Mouse (Mus musculus) forebrain, embryonic 12.5 days (tissue): ENCODE results near the gene Cfap46. TPM values are rescaled to one million over a fixed set of nuclear protein-coding genes. Genes with fewer than 3 reads are reported as not detected.

ENCODE experiments used
- ATAC-seq: fragments of 200-750 bp; cut with Nextera tagmentation; 2 replicates; pipeline ENCODE4 v1.8.0; 2017; ENCODE audit warnings: moderate TSS enrichment; ENCODE audit not compliant: low FRiP score
- H3K27ac ChIP-seq: fragments of 300-500 bp; sonication (generic); 2 replicates; pipeline ENCODE4 v1.5.1; 2016; ENCODE audit warnings: mild to moderate bottlenecking
- H3K27me3 ChIP-seq: fragments of 300-500 bp; sonication (generic); 2 replicates; pipeline ENCODE4 v1.6.1; 2016; ENCODE audit warnings: mild to moderate bottlenecking
- H3K36me3 ChIP-seq: fragments of 300-500 bp; sonication (generic); replicated peaks from 2 replicates; pipeline ENCODE4 v1.6.1; 2016; ENCODE audit warnings: mild to moderate bottlenecking
- H3K4me1 ChIP-seq: fragments of 300-500 bp; sonication (generic); 2 replicates; pipeline ENCODE4 v1.6.1; 2016
- H3K4me2 ChIP-seq: fragments of 300-500 bp; sonication (generic); 2 replicates; pipeline ENCODE4 v1.6.1; 2016; ENCODE audit warnings: mild to moderate bottlenecking, moderate library complexity
- H3K4me3 ChIP-seq: fragments of 300-500 bp; sonication (generic); replicated peaks from 2 replicates; pipeline ENCODE4 v1.5.1; 2016; ENCODE audit warnings: mild to moderate bottlenecking
- H3K9ac ChIP-seq: fragments of 300-500 bp; sonication (generic); 2 replicates; pipeline ENCODE4 v1.6.1; 2016; ENCODE audit warnings: mild to moderate bottlenecking
- H3K9me3 ChIP-seq: fragments of 300-500 bp; sonication (generic); 2 replicates; pipeline ENCODE4 v1.6.1; 2016
- WGBS: fragments of 180-500 bp; shearing (Covaris S2); methylation state at CpG from one replicate; pipeline ENCODE4 v1.1.7; 2016; 5-methylcytosine and 5-hydroxymethylcytosine counted together
- polyA plus RNA-seq: library from polyadenylated mRNA; unstranded; fragments of >200 nt; fragmentation: Nextera tagmentation; extraction: Ambion mirVana; gene quantifications from 2 replicates; pipeline ENCODE4 v1.2.1, GENCODE M21; 2016

The Cfap46 gene
- polyA plus RNA-seq, 1 experiment from 2014 or later: 0.57 TPM

- H3K4me2 ChIP-seq: no peak overlapping the region
- H3K27ac ChIP-seq: no peak overlapping the region
These were observed 117.6 kb downstream of the Cfap46 start for GRCm38 (mm10) chr7:139565998-139566397.

GRCm38 (mm10) chr7:139564161-139564560 lies 119.5 kb downstream of the Cfap46 start:
- H3K9ac ChIP-seq: no peak overlapping the region
- H3K4me3 ChIP-seq: no peak overlapping the region
- H3K4me2 ChIP-seq: no peak overlapping the region
- H3K4me1 ChIP-seq: peaks cover 7% of the 10 kb centered on the region; the same call in 1 of the 2 replicates
- no peak overlapping the region for H3K27ac ChIP-seq
- H3K9me3 ChIP-seq: no peaks in the 10 kb centered on the region
- no peaks in the 10 kb centered on the region for H3K36me3 ChIP-seq
- 94% methylated on average over 2 of the region's 2 CpGs for WGBS
- peaks cover 43% of the 10 kb centered on the region for H3K27me3 ChIP-seq
- ATAC-seq: no peak

More at GRCm38 (mm10) chr7:139565998-139566397, 117.6 kb downstream of the Cfap46 start:
- H3K27me3 ChIP-seq: peaks cover 29% of the 10 kb centered on the region
- H3K4me3 ChIP-seq: no peak overlapping the region
- no peaks in the 10 kb centered on the region for H3K9me3 ChIP-seq
- peaks cover 7% of the 10 kb centered on the region; the same call in 1 of the 2 replicates for H3K4me1 ChIP-seq
- no peak for ATAC-seq
- no peaks in the 10 kb centered on the region for H3K36me3 ChIP-seq
- 77% methylated on average over 6 of the region's 6 CpGs for WGBS
- H3K9ac ChIP-seq: no peak overlapping the region

DNA sequence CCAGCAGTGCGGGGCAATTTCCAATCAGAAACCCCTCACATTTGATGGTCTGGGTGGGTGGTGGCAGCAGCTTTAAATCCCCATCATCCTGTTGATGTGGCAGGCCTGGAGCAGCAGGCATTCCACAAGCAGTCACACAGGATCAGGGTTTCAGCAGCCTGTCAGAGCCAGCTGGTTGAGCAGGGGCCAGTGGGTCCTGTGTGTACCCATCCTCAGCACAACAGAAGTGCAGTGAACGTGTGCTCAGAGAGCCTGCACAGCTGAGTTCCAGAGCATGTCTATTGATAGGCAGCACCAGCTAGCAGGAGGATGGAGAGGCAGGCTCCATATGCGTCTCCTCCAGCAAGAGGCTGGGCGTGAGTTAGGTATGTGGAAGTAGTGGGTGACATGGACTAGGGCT lies 120.2 kb downstream of the Cfap46 start:
- H3K27ac ChIP-seq: no peak overlapping the region
- H3K36me3 ChIP-seq: no peaks in the 10 kb centered on the region
- H3K4me2 ChIP-seq: no peak overlapping the region
- 76% methylated on average over 4 of the region's 4 CpGs for WGBS
- no peak overlapping the region for H3K4me3 ChIP-seq
- no peak overlapping the region for H3K9ac ChIP-seq
- peaks cover 7% of the 10 kb centered on the region; the same call in 1 of the 2 replicates for H3K4me1 ChIP-seq
- ATAC-seq: no peak
- no peaks in the 10 kb centered on the region for H3K9me3 ChIP-seq
- H3K27me3 ChIP-seq: peaks cover 50% of the 10 kb centered on the region

DNA sequence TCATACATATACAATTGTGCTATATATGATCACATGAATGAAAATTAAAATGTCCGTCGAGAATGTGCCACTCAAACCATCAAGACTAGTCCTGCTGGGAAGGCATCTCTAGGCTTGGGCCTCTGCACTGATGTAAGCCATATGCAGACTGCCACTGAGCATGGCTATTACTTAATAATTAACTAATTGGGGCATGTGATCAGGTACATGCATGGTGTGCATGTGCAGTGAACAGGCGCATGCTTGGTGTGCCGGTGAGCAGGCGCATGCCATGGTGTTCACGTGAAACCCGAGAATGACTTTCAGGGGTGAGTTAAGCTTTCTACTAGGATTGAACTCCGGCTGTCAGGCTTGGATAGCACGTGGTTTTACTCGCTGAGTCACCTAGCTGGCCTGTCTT lies 124.0 kb downstream of the Cfap46 start:
- 92% methylated on average over 10 of the region's 10 CpGs for WGBS
- Histone ChIP-seq H3K4me2 (no peak overlapping the region), H3K9ac (no peak overlapping the region), H3K9me3 (no peaks in the 10 kb centered on the region), H3K4me3 (no peak overlapping the region), H3K4me1 (peaks cover 21% of the 10 kb centered on the region), H3K27me3 (peaks cover 60% of the 10 kb centered on the region), H3K27ac (no peak overlapping the region), H3K36me3 (no peaks in the 10 kb centered on the region)
- ATAC-seq: no peak

GRCm38 (mm10) chr7:139556746-139557526 lies 126.7 kb downstream of the Cfap46 start:
- Histone ChIP-seq H3K36me3 (no peaks in the 10 kb centered on the region), H3K27me3 (peaks cover 66% of the 10 kb centered on the region), H3K4me3 (no peak overlapping the region), H3K4me1 (peaks cover 13% of the 10 kb centered on the region), H3K4me2 (no peak overlapping the region), H3K9ac (no peak overlapping the region), H3K9me3 (no peaks in the 10 kb centered on the region), H3K27ac (no peak overlapping the region)
- 0 out of 2 replicates have a peak, but pooled peaks have one; percentile 53 for ATAC-seq
- 13% methylated on average over 10 of the region's 10 CpGs for WGBS

- H3K9ac ChIP-seq: no peak overlapping the region
- no peak overlapping the region for H3K4me3 ChIP-seq
- H3K4me1 ChIP-seq: peaks cover 16% of the 10 kb centered on the region
- no peak overlapping the region for H3K27ac ChIP-seq
- WGBS: 14% methylated on average over 5 of the region's 5 CpGs
- ATAC-seq: no peak
- peaks cover 67% of the 10 kb centered on the region for H3K27me3 ChIP-seq
- H3K9me3 ChIP-seq: no peaks in the 10 kb centered on the region
- H3K4me2 ChIP-seq: no peak overlapping the region
- H3K36me3 ChIP-seq: no peaks in the 10 kb centered on the region
These were observed 127.3 kb downstream of the Cfap46 start for GRCm38 (mm10) chr7:139556331-139556730.

GRCm38 (mm10) chr7:139551519-139551918 lies 132.1 kb downstream of the Cfap46 start:
- peaks cover 78% of the 10 kb centered on the region for H3K27me3 ChIP-seq
- no peak overlapping the region for H3K9ac ChIP-seq
- H3K9me3 ChIP-seq: no peaks in the 10 kb centered on the region
- no peak overlapping the region for H3K4me3 ChIP-seq
- peaks cover 27% of the 10 kb centered on the region for H3K4me1 ChIP-seq
- no peaks in the 10 kb centered on the region for H3K36me3 ChIP-seq
- no peak for ATAC-seq
- H3K27ac ChIP-seq: no peak overlapping the region
- WGBS: 41% methylated on average over 2 of the region's 2 CpGs
- no peak overlapping the region for H3K4me2 ChIP-seq

Other genes with a start within 250 kb of the Cfap46 start
- gene Nkx6-2, start 101.0 kb downstream of the Cfap46 start, polyA plus RNA-seq: 5.9 and 8.4 TPM in 2 replicates
- 5.8 and 7.6 TPM in 2 replicates for gene Adgra1, start 150.4 kb upstream of the Cfap46 start, polyA plus RNA-seq
- 1.2 and 1.3 TPM in 2 replicates for gene Kndc1, start 210.9 kb upstream of the Cfap46 start, polyA plus RNA-seq